In genomic region chr11:68330398-68331116, GRCm38 (mm10) we compare ENCODE assay signal across 23 mouse cellular contexts.
A peak's percentile ranks its signal among the peaks of the same experiment; 100 is the strongest.
DNase-seq lines count a peak whose midpoint lies in the region; ATAC-seq lines count a peak whose summit lies in the region.
"Had no signal": no experiment of that assay in that cellular context is flagged by ENCODE, and none has a peak within 500 bp of the region (broad histone marks: within the 10 kb centered on the region; RNA-seq: fewer than 3 reads in every experiment).

No protein-coding gene starts in this region.

- no peak overlapping the region for H3K4me3 ChIP-seq in forebrain, embryonic 14.5 days (ENCODE audit: low read depth, low read length)
- no peak overlapping the region for H3K4me3 ChIP-seq in forebrain, embryonic 15.5 days
- H3K4me3 ChIP-seq: intestine, embryonic 15.5 days; layer of hippocampus, adult 2 months; limb, embryonic 13.5 days; liver, embryonic 12.5 days; midbrain, embryonic 12.5 days had no signal

- no peaks in the 10 kb centered on the region for H3K36me3 ChIP-seq in forebrain, embryonic 14.5 days (ENCODE audit: control insufficient read depth, insufficient read depth, low read length)
- no peaks in the 10 kb centered on the region for H3K36me3 ChIP-seq in forebrain, embryonic 15.5 days
- H3K36me3 ChIP-seq: intestine, embryonic 15.5 days; limb, embryonic 13.5 days; liver, embryonic 12.5 days; midbrain, embryonic 12.5 days had no signal

- no peak overlapping the region for H3K9ac ChIP-seq in forebrain, embryonic 14.5 days (ENCODE audit: low read length)
- no peak overlapping the region for H3K9ac ChIP-seq in forebrain, embryonic 15.5 days (replicated peaks)
- H3K9ac ChIP-seq: forebrain, postnatal 0 days; hindbrain, embryonic 14.5 days; intestine, embryonic 15.5 days; limb, embryonic 13.5 days; liver, embryonic 12.5 days; midbrain, embryonic 12.5 days had no signal

- H3K4me2 ChIP-seq in forebrain, embryonic 14.5 days (ENCODE audit: low read length), result no peak overlapping the region
- H3K4me2 ChIP-seq in forebrain, embryonic 15.5 days (replicated peaks), result no peak overlapping the region
- H3K4me2 ChIP-seq: heart, embryonic 11.5 days; hindbrain, embryonic 14.5 days; intestine, embryonic 15.5 days; limb, embryonic 13.5 days; liver, embryonic 12.5 days; midbrain, embryonic 12.5 days had no signal

- WGBS in forebrain, embryonic 14.5 days, result 82% methylated on average over 10 of the region's 10 CpGs
- 73% methylated on average over 10 of the region's 10 CpGs for WGBS in forebrain, embryonic 15.5 days

- no peaks in the 10 kb centered on the region for H3K4me1 ChIP-seq in forebrain, embryonic 14.5 days (ENCODE audit: control insufficient read depth, insufficient read depth, low read length)
- H3K4me1 ChIP-seq in forebrain, embryonic 15.5 days, result no peaks in the 10 kb centered on the region
- H3K4me1 ChIP-seq: intestine, embryonic 15.5 days; limb, embryonic 13.5 days; liver, embryonic 12.5 days; midbrain, embryonic 12.5 days had no signal

- 0 out of 2 replicates have a peak, but pooled peaks cover 2% of the 10 kb centered on the region for H3K9me3 ChIP-seq in forebrain, embryonic 14.5 days (replicated peaks; ENCODE audit: control insufficient read depth, low read length)
- no peaks in the 10 kb centered on the region for H3K9me3 ChIP-seq in forebrain, embryonic 15.5 days
- H3K9me3 ChIP-seq: intestine, embryonic 15.5 days; liver, embryonic 12.5 days had no signal

- no peaks in the 10 kb centered on the region for H3K27me3 ChIP-seq in forebrain, embryonic 14.5 days (replicated peaks; ENCODE audit: control insufficient read depth, insufficient read depth, low read length)
- H3K27me3 ChIP-seq in forebrain, embryonic 15.5 days, result no peaks in the 10 kb centered on the region
- H3K27me3 ChIP-seq: intestine, embryonic 15.5 days; limb, embryonic 13.5 days; liver, embryonic 12.5 days; midbrain, embryonic 12.5 days had no signal

- H3K27ac ChIP-seq in forebrain, embryonic 14.5 days (ENCODE audit: low read depth, low read length), result 0 out of 2 replicates have a peak overlapping the region, but pooled peaks have one; percentile 5
- no peak overlapping the region for H3K27ac ChIP-seq in forebrain, embryonic 15.5 days (replicated peaks)
- H3K27ac ChIP-seq: hindbrain, embryonic 14.5 days; intestine, embryonic 15.5 days; layer of hippocampus, adult 2 months; limb, embryonic 13.5 days; liver, embryonic 12.5 days; midbrain, embryonic 12.5 days; stomach, postnatal 0 days had no signal

- intact Hi-C loops in left cerebral cortex, postnatal 4 days (cut with DNase I), result no loop called here

- ATAC-seq in forebrain, embryonic 14.5 days, result no peak
- ATAC-seq in forebrain, embryonic 15.5 days (replicated peaks), result no peak
- no peak for ATAC-seq in granulocyte monocyte progenitor cell, adult 5-6 weeks (replicated peaks; ENCODE audit: poor library complexity, severe bottlenecking)
- ATAC-seq: forebrain, postnatal 0 days; intestine, embryonic 15.5 days; liver, embryonic 12.5 days had no signal

- DNase-seq in forebrain, embryonic 14.5 days (ENCODE audit: low spot score), result no peak
- DNase-seq in left cerebral cortex, postnatal 4 days, result peak; percentile 63
- DNase-seq in left cerebral cortex, adult 8-10 months (ENCODE audit: low spot score in 2 of 2), result no peak
- DNase-seq in cerebellum, adult 8-10 months, result peak; percentile 17
- DNase-seq in adrenal gland, adult 8-10 months, result no peak
- DNase-seq: forebrain, postnatal 0 days; gastrocnemius, postnatal 14 days; heart, postnatal 10 days; lung, adult 18-20 months; lung, postnatal 14 days; right cerebral cortex, postnatal 14 days; thymus, adult 2 months; thymus, postnatal 4 days had no signal

Comparison
In these comparisons a context has a peak if more than half of its experiments do, and no peak if none do; other contexts are left out.
1. DNase-seq: peak in left cerebral cortex, postnatal 4 days (single experiment) and cerebellum, adult 8-10 months (single experiment); none in forebrain, embryonic 14.5 days (single experiment), left cerebral cortex, adult 8-10 months (0 of 2) and adrenal gland, adult 8-10 months (single experiment).